Mouse (Mus musculus): ENCODE results near the gene Jmjd8.

DNA sequence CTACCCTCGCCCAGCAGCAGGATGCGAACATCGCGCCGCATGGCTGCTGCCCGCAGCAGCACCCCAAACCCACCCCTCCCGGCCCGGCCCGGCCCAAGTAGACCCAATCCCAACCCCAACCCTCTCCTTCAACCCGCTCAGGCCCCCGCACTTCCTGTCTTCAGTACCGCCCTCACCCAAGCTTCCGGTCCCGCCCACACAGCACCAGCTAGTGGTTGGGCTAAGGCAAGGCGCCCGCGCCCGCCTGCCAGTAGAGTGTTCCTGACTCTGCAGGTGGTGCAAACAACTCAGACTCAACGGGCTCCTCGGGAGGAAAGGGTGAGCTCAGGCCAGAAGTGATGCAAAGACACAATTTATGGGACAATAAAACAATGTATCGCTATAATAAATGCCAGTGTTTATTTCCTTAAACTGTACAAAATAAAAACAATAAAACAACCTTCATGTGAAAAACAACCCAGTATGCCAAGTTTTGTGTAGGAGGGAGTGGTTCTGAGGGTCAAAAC lies 15.8 kb downstream of the Jmjd8 start, which contains the start of gene Rhot2:
- TF ChIP-seq POLR2A (IDR thresholded peaks at IDR 0.05; ENCODE audit: insufficient read depth, low read length) (no peak), CTCF (IDR thresholded peaks at IDR 0.05; ENCODE audit: low read depth, low read length) (no peak), EP300 (IDR thresholded peaks at IDR 0.05; ENCODE audit: insufficient read depth, low read depth, low read length) (no peak)

Data from ES-Bruce4 (cell line).